Mouse (Mus musculus) lung, postnatal 0 days (tissue): ENCODE results near the gene Hist1h1c.

ENCODE experiments used
- CTCF ChIP-seq: IDR thresholded peaks from 2 replicates; pipeline ENCODE4 v1.5.1; 2016; ENCODE audit warnings: antibody characterized with exemption, mild to moderate bottlenecking
- EP300 ChIP-seq: IDR thresholded peaks from 2 replicates; pipeline ENCODE4 v1.6.1; 2016; ENCODE audit warnings: antibody characterized with exemption, mild to moderate bottlenecking, control low read depth

- TF ChIP-seq CTCF (no peak), EP300 (peak; percentile 80)
These were observed 18.2 kb downstream of the Hist1h1c start, which contains the start of gene Hist1h4b for GRCm38 (mm10) chr13:23756790-23757189.
